Mouse (Mus musculus) liver, adult 2 months (tissue): Measurements from ENCODE around the gene Negr1.

ENCODE experiments used
- CTCF ChIP-seq: fragments of 200-500 bp; IDR thresholded peaks from 2 replicates; pipeline ENCODE4 v1.5.1; 2011; ENCODE audit warnings: low read depth, low read length, control low read depth
- POLR2A ChIP-seq: fragments of 200-500 bp; IDR thresholded peaks from 2 replicates; pipeline ENCODE4 v1.6.1; 2011; ENCODE audit warnings: low read length, control low read depth; ENCODE audit not compliant: insufficient read depth; ENCODE audit errors: extremely low read depth

DNA sequence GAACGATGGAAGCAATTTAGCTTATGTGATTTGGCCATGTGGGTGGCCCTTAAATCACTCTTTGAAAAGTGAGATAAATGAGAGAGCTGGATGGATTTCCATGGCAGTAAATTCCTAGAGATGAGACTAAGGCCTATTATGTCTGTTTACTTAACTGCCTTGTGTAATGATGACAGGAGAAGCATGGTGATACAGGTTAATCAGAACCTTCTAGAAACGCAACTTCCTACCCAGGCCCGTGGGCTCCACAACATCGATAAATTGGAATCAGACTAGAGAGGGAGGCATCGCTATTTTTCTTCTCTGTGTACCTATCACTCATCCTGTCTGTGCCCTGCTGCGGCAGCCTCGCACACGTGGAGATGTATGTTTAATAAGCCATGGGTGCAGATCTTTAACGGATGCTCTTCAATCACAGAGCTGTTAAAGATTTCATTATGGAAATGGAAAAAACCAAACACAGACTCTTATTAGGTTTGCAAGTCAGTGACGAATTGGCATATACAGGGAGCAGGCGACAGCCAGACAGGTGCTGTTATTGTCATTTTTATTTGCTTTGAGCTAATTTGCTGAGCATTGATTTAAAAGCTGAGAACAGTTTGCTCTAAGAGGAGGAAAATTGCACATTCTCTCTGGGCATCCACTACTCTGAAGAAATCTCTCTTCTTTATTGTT is 418.6 kb downstream of the Negr1 start:
- TF ChIP-seq CTCF = no peak
- TF ChIP-seq POLR2A = no peak
